Mouse (Mus musculus) yolk sac, embryonic 10.5 days (tissue): Measurements from ENCODE around the gene Agt.

ENCODE experiments used
- DNase-seq: peaks from one replicate; pipeline ENCODE4 v3.0.0-alpha.2; 2017; ENCODE audit warnings: low spot score

Gene Agt

DNA sequence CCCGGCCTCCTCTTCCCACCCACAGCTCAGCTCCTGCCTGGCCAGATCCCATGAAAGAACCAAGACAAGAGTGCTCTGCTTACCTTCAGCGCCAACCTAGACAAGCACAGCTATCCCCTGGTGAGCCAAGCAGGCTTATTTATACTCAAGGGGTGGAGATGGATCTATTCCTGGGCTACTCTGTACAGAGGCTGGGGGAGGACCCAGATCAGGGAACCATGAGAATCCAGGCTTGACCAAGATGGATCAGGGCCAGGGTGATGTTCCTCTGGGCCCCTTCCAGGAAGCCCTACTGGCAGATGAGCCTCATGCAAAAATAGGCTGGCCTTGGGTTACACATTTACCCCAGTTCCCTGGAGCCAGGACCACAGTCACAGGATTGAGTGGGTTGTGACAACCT is at the start of gene Agt:
Gene Agt (minus strand): TSS at position 114 of the 400 bp plus-strand sequence.
- peak; percentile 12 for DNase-seq

GRCm38 (mm10) chr8:124618252-124618651 is 48.7 kb upstream of the Agt start:
- DNase-seq: no peak

- DNase-seq: peak; percentile 60
Measured at GRCm38 (mm10) chr8:124617266-124617869, 47.9 kb upstream of the Agt start.

DNA sequence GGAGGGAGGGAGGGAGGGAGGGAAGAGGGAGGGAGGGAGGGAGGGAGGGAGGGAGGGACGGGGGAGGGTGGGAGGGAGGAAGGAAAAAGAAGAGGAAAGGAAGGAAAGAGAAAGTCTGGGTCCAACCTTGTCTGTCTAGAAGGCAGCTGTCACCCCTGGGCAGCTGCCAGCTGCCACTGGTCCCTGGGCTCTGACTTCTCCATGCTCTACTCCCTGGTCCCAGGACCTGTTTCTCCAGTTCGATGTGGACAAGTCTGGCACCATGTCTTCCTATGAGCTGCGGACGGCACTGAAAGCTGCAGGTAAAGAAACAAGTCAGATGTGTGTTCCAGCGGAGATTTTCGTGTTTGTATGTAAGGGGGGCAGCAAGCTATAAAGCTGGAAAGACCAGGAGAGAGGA is 44.8 kb upstream of the Agt start:
- no peak for DNase-seq

- DNase-seq: no peak
Measured at GRCm38 (mm10) chr8:124608972-124609353, 39.5 kb upstream of the Agt start.

GRCm38 (mm10) chr8:124608239-124608971 is 38.9 kb upstream of the Agt start:
- no peak for DNase-seq

DNA sequence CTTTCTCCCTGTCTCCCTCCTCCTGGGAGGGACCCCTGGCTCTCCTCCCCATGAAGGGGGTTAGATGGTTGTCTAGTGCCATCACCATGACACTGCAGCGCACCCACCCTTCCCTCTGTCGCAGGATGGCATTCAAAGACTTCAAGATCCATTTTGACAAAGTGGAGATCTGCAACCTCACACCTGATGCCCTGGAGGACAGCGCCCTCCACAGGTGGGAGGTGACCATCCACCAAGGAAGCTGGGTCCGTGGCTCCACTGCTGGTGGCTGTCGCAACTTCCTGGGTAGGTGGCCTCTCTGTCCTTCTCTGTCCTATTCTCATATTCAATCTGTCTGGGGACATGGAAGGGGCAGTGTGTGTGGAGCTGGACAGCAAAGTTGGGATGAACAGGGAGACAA is 34.6 kb upstream of the Agt start:
- no peak for DNase-seq

DNA sequence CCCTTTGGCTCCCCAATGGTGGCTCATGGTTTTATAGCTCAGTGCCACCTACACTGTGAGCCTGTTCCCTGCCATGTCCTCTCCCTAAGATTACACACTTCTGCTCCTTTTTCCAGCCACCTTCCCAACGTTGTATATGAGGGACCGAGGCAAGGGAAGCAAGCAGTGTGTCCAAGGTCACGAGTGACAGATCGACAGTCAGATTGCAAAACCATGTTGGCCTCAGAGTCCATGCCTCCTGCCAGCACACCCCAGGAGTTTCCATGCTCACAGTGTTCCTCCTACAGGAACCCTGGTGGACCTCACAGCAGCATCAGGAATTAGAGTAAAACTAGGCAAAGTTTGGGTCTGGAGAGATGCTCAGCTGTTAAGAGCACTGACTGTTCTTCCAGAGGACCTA is 19.9 kb upstream of the Agt start:
- DNase-seq: no peak

GRCm38 (mm10) chr8:124586556-124586955 is 17.1 kb upstream of the Agt start:
- DNase-seq: no peak

DNA sequence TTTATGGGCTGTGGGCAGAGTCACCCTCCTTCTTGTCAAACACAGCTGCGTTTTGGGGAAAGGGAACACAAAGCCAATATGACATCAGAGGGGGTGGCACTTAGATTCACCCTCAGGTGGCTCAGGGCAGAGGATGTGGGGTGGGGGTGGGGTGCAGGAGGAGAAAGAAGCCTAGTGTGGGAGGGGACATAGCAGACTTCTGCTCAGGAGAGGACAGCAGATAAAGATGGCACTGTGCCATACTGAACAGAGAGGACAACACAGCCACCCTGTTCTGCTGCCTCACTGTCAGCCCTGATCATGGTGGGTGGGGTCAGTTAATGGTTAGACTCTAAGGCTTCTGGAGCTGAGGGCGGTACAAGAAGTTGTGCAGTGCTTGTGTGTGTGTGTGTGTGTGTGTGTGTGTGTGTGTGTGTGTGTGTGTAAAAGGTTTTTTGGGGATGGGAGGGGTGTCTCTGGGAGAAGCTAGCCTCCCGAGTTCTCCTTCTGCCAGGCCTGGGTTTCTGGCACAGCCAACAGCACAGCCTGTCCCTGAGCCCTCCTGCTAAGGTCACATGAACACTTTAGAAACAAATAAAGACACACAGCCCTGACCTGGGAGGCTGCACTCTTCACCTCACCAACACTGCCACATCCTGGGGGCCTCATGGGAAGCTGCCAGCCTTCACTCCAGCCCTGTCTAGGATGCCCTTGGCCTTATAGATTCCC is 16.4 kb upstream of the Agt start:
- DNase-seq: peak; percentile 19

- no peak for DNase-seq
Measured at GRCm38 (mm10) chr8:124576751-124577150, 7.2 kb upstream of the Agt start.

GRCm38 (mm10) chr8:124575811-124576210 is 6.3 kb upstream of the Agt start, which contains the start of gene Capn9:
Gene Capn9, plus strand, starts transcription at chr8:124576111.
- DNase-seq: no peak

- peak; percentile 83 for DNase-seq
Measured at GRCm38 (mm10) chr8:124573552-124574340, 4.2 kb upstream of the Agt start.

DNA sequence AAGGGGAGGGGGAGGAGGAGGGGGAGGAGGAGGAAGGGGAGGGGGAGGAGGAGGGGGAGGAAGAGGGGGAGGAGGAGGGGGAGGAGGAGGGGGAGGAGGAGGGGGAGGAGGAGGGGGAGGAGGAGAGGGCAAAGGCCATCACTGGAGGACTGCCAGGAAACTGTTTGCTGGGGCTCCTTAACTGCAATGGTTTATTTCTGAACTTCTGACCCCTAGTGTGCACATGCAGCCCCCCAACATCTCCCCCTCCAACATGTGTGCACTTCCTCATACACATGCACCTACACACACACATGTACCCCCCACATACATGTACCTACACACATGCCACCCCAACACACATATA is 2.9 kb upstream of the Agt start:
- DNase-seq: peak; percentile 18

GRCm38 (mm10) chr8:124571732-124572429 is 2.4 kb upstream of the Agt start:
- peak; percentile 65 for DNase-seq

- DNase-seq: no peak
Measured at GRCm38 (mm10) chr8:124569100-124569499, 406 bp downstream of the Agt start.

DNA sequence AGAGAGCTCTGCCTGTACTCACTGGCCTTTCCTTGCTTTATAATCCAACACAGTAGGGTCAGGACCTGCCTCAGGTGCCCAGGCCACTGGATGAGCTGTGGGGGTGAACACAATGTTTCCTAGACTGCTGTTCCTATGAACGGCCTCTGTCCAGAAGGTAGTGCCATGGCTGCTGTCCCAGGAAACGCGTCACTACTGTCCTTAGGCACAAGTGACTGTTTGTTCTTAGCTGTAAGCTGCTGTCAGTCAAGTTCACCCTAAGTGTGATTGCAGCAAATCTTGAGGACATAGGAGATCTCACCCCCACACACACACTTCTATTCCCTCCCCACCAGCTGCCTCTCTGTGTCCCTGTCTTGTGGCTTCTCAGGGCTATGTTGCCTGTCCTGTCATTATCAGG is 1.9 kb downstream of the Agt start:
- DNase-seq: no peak

- no peak for DNase-seq
Measured at GRCm38 (mm10) chr8:124567126-124567525, 2.4 kb downstream of the Agt start.

- no peak for DNase-seq
Measured at GRCm38 (mm10) chr8:124557476-124557875, 12.0 kb downstream of the Agt start.

- DNase-seq: no peak
Measured at GRCm38 (mm10) chr8:124556658-124557057, 12.8 kb downstream of the Agt start.

DNA sequence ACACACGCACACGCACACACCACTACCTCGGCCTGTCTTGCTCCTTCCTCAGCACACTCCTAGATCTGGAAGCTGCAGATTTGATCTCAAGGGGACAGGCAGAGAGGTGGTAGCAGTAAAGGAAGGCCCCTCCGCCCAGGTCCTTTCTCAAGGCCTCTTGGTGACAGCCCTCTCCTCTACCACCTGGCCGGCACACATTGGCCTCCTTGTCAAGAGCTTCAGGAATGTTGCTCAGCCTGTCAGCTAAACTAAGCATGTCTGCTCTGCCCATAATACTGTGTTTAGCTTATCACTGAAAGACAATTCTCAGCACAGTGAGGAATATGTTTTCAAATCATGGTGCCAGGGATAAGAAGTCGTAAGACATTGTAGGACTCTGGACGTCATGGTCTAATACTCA is 13.3 kb downstream of the Agt start:
- DNase-seq: no peak
